Mouse (Mus musculus) inflammation-experienced regulatory T-cells, adult 6 months (primary cell): Measurements from ENCODE around the gene Zcchc2. TPM values are rescaled to one million over a fixed set of nuclear protein-coding genes. Genes with fewer than 3 reads are reported as not detected.

Experiments
- ATAC-seq: one replicate; pipeline ENCODE4 v1.8.0; 2017
- polyA plus RNA-seq, 3 experiments: library from polyadenylated mRNA; unstranded; fragments of 100-300 nt; shearing (Covaris generic); gene quantifications; one replicate each; pipeline ENCODE4 v1.2.1; 2017

Zcchc2 gene
- polyA plus RNA-seq, 3 experiments from 2014 or later = 5.6 to 9.4 (median 6.8) TPM

DNA sequence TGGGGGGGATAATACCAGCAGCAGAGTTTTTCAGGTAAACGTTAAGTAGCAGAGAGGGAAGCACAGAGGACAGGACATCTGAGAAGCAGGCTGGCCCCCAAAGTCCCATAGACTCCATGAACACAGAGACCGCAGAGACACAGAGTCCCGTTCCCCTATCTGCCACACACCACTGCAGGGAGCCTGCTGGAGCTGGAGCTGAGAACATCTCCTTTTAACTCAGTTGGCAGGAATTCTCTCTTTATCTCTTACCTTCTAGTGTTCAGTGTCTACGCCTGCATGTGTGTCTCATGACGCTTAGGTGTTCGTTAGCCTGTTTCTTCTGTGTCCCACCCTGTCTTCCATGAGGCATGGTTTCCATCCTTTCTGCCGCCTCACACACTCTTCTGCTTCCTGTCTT lies 83.0 kb downstream of the Zcchc2 start:
- ATAC-seq = no peak

GRCm38 (mm10) chr1:106074141-106074540 lies 83.9 kb downstream of the Zcchc2 start:
- no peak for ATAC-seq

DNA sequence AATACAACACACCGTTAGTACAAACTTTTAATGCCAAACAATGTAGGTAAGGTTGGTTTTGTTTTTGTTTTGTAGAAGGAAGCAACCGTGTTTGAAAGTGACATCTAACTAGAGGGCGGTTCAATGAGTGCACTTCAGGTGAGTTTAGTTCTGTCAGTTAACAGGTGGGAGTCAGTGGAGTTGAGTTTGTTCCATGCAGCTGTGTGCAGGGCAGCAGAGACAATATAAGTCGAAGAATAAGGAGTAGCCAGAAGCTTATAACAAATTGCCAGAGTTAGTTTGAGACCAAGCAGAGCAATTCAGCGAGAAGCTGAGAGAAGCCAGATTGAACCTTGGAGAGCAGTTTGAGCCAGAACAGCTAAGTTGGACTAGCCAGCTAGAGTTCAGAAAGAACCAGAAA lies 84.5 kb downstream of the Zcchc2 start:
- ATAC-seq = no peak

- no peak for ATAC-seq
Observed at GRCm38 (mm10) chr1:106076641-106077040, 86.4 kb downstream of the Zcchc2 start.

DNA sequence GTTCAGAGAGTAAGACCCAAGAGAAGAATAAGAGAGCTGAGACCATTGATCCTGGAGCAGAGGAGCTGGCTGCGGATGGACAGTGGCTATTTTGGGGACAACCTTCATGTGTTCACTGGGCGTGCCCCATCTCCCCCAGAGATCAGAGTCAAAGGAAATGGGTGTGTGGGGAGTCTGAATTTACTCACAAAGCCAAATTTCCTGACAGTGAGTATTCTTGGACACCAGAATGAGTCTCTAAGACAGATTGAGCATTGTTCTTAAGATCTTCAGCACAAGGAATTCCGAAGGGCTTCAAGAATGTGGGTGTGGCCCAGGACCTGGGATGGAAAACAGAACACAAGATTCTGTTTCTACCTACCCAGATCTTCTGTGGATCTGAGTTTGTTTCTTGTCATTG lies 87.0 kb downstream of the Zcchc2 start:
- ATAC-seq = no peak

Other genes starting within 250 kb of the Zcchc2 start
- not detected for gene Tnfrsf11a, start 209.7 kb upstream of the Zcchc2 start, polyA plus RNA-seq
- 1 to 10 TPM; 4.4 to 7.8 (median 7.6) TPM for gene Phlpp1, start 181.3 kb downstream of the Zcchc2 start, polyA plus RNA-seq